Mouse (Mus musculus): ENCODE data around the gene D930007J09Rik. TPM values are rescaled to one million over a fixed set of nuclear protein-coding genes. Genes with fewer than 3 reads are reported as not detected.

The D930007J09Rik gene
- polyA plus RNA-seq, 1 experiment from 2014 or later, result not detected

GRCm38 (mm10) chr13:32775889-32776288 is 26.8 kb downstream of the D930007J09Rik start:
- no peak for ATAC-seq (ENCODE audit: low read depth)
- Histone ChIP-seq H3K27me3 (ENCODE audit: control insufficient read depth, insufficient read depth, low read depth, low read length) (no peaks in the 10 kb centered on the region), H3K36me3 (ENCODE audit: control insufficient read depth, insufficient read depth, low read length) (no peaks in the 10 kb centered on the region), H3K4me2 (ENCODE audit: low read depth, low read length) (no peak overlapping the region), H3K9ac (ENCODE audit: low read length) (no peak overlapping the region), H3K9me3 (ENCODE audit: control insufficient read depth, low read length) (no peaks in the 10 kb centered on the region), H3K4me3 (ENCODE audit: low read length) (no peak overlapping the region), H3K27ac (ENCODE audit: low read length) (no peak overlapping the region), H3K4me1 (replicated peaks; ENCODE audit: control insufficient read depth, insufficient read depth, low read length) (no peaks in the 10 kb centered on the region)
- 82% methylated on average over 9 of the region's 9 CpGs for WGBS

- Histone ChIP-seq H3K4me2 (ENCODE audit: low read depth, low read length) (no peak overlapping the region), H3K9me3 (ENCODE audit: control insufficient read depth, low read length) (no peaks in the 10 kb centered on the region), H3K4me3 (ENCODE audit: low read length) (no peak overlapping the region), H3K27me3 (ENCODE audit: control insufficient read depth, insufficient read depth, low read depth, low read length) (no peaks in the 10 kb centered on the region), H3K27ac (ENCODE audit: low read length) (no peak overlapping the region), H3K4me1 (replicated peaks; ENCODE audit: control insufficient read depth, insufficient read depth, low read length) (no peaks in the 10 kb centered on the region), H3K36me3 (ENCODE audit: control insufficient read depth, insufficient read depth, low read length) (no peaks in the 10 kb centered on the region), H3K9ac (ENCODE audit: low read length) (no peak overlapping the region)
- 11% methylated on average over 3 of the region's 3 CpGs for WGBS
- no peak for ATAC-seq (ENCODE audit: low read depth)
Observed at GRCm38 (mm10) chr13:32769960-32770359, 32.7 kb downstream of the D930007J09Rik start.

DNA sequence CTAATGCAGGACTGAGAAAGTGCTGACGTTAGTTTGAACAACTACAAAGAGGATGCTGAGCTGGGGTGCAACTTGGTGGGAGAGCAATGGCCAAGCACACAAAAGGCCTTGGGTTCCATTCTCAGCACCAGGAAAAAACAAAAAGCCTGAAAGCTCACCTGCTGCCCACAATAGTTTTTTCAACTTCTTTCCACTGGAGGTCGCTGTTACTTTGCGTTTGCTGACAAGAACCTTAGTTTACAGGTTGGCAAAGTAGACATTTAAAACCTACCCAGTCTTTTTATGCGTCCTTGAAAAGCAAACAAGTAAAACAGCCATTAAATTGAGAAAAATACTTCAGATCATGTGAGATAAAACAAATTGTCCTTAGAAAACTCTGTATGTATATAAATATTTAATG is 34.5 kb downstream of the D930007J09Rik start:
- H3K4me3 ChIP-seq (ENCODE audit: low read length), result no peak overlapping the region
- H3K4me2 ChIP-seq (ENCODE audit: low read depth, low read length), result no peak overlapping the region
- no peak overlapping the region for H3K27ac ChIP-seq (ENCODE audit: low read length)
- H3K27me3 ChIP-seq (ENCODE audit: control insufficient read depth, insufficient read depth, low read depth, low read length), result no peaks in the 10 kb centered on the region
- no peaks in the 10 kb centered on the region for H3K4me1 ChIP-seq (replicated peaks; ENCODE audit: control insufficient read depth, insufficient read depth, low read length)
- no peaks in the 10 kb centered on the region for H3K9me3 ChIP-seq (ENCODE audit: control insufficient read depth, low read length)
- ATAC-seq (ENCODE audit: low read depth), result no peak
- no peaks in the 10 kb centered on the region for H3K36me3 ChIP-seq (ENCODE audit: control insufficient read depth, insufficient read depth, low read length)
- no peak overlapping the region for H3K9ac ChIP-seq (ENCODE audit: low read length)
- WGBS, result 15% methylated on average over 4 of the region's 4 CpGs

- peak; percentile 4; the same call in 1 of the 2 replicates for ATAC-seq (ENCODE audit: low read depth)
- no peak overlapping the region for H3K27ac ChIP-seq (ENCODE audit: low read length)
- no peaks in the 10 kb centered on the region for H3K4me1 ChIP-seq (replicated peaks; ENCODE audit: control insufficient read depth, insufficient read depth, low read length)
- no peak overlapping the region for H3K9ac ChIP-seq (ENCODE audit: low read length)
- H3K9me3 ChIP-seq (ENCODE audit: control insufficient read depth, low read length), result no peaks in the 10 kb centered on the region
- H3K27me3 ChIP-seq (ENCODE audit: control insufficient read depth, insufficient read depth, low read depth, low read length), result no peaks in the 10 kb centered on the region
- no peak overlapping the region for H3K4me2 ChIP-seq (ENCODE audit: low read depth, low read length)
- no peak overlapping the region for H3K4me3 ChIP-seq (ENCODE audit: low read length)
- no peaks in the 10 kb centered on the region for H3K36me3 ChIP-seq (ENCODE audit: control insufficient read depth, insufficient read depth, low read length)
- WGBS, result 24% methylated on average over 7 of the region's 7 CpGs
Observed at GRCm38 (mm10) chr13:32764448-32764847, 38.2 kb downstream of the D930007J09Rik start.

DNA sequence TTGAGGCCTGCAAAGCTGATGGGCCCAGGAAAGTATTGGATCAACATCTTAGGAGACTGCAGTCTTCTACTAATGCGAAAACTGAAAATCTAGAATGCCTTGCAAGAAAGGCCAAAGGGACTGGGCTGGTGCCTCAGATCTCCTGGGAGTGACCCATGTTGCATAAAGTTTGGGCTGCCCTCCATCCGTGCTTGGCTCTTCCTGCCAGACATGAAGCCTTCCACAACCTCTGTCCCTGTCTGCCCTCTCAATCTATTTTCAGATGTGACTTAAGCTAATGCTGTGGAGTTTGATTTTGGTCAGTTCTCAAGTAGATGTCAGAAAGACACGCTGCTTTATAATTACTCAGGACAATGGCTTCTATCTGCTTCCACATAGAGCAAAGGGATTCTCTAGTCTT is 39.5 kb downstream of the D930007J09Rik start:
- WGBS, result 78% methylated on average over 3 of the region's 3 CpGs
- Histone ChIP-seq H3K9me3 (ENCODE audit: control insufficient read depth, low read length) (no peaks in the 10 kb centered on the region), H3K27me3 (ENCODE audit: control insufficient read depth, insufficient read depth, low read depth, low read length) (no peaks in the 10 kb centered on the region), H3K4me3 (ENCODE audit: low read length) (no peak overlapping the region), H3K4me1 (replicated peaks; ENCODE audit: control insufficient read depth, insufficient read depth, low read length) (no peaks in the 10 kb centered on the region), H3K4me2 (ENCODE audit: low read depth, low read length) (no peak overlapping the region), H3K36me3 (ENCODE audit: control insufficient read depth, insufficient read depth, low read length) (no peaks in the 10 kb centered on the region), H3K9ac (ENCODE audit: low read length) (no peak overlapping the region), H3K27ac (ENCODE audit: low read length) (no peak overlapping the region)
- no peak for ATAC-seq (ENCODE audit: low read depth)

GRCm38 (mm10) chr13:32760795-32761194 is 41.9 kb downstream of the D930007J09Rik start:
- no peaks in the 10 kb centered on the region for H3K9me3 ChIP-seq (ENCODE audit: control insufficient read depth, low read length)
- H3K4me2 ChIP-seq (ENCODE audit: low read depth, low read length), result no peak overlapping the region
- H3K27me3 ChIP-seq (ENCODE audit: control insufficient read depth, insufficient read depth, low read depth, low read length), result no peaks in the 10 kb centered on the region
- H3K4me1 ChIP-seq (replicated peaks; ENCODE audit: control insufficient read depth, insufficient read depth, low read length), result no peaks in the 10 kb centered on the region
- 89% methylated on average over 2 of the region's 2 CpGs for WGBS
- H3K27ac ChIP-seq (ENCODE audit: low read length), result no peak overlapping the region
- no peak overlapping the region for H3K9ac ChIP-seq (ENCODE audit: low read length)
- no peak overlapping the region for H3K4me3 ChIP-seq (ENCODE audit: low read length)
- H3K36me3 ChIP-seq (ENCODE audit: control insufficient read depth, insufficient read depth, low read length), result no peaks in the 10 kb centered on the region
- ATAC-seq (ENCODE audit: low read depth), result no peak

GRCm38 (mm10) chr13:32759036-32759435 is 43.6 kb downstream of the D930007J09Rik start:
- ATAC-seq (ENCODE audit: low read depth), result 0 out of 2 replicates have a peak, but pooled peaks have one; percentile 23
- H3K36me3 ChIP-seq (ENCODE audit: control insufficient read depth, insufficient read depth, low read length), result no peaks in the 10 kb centered on the region
- no peak overlapping the region for H3K4me2 ChIP-seq (ENCODE audit: low read depth, low read length)
- H3K4me1 ChIP-seq (replicated peaks; ENCODE audit: control insufficient read depth, insufficient read depth, low read length), result no peaks in the 10 kb centered on the region
- no peak overlapping the region for H3K27ac ChIP-seq (ENCODE audit: low read length)
- no peaks in the 10 kb centered on the region for H3K27me3 ChIP-seq (ENCODE audit: control insufficient read depth, insufficient read depth, low read depth, low read length)
- no peak overlapping the region for H3K9ac ChIP-seq (ENCODE audit: low read length)
- H3K4me3 ChIP-seq (ENCODE audit: low read length), result no peak overlapping the region
- WGBS, result 28% methylated on average over 4 of the region's 4 CpGs
- H3K9me3 ChIP-seq (ENCODE audit: control insufficient read depth, low read length), result no peaks in the 10 kb centered on the region

Other genes starting within 250 kb of the D930007J09Rik start
- 0.26 and 0.89 TPM in 2 replicates for gene Mylk4, start 18.9 kb downstream of the D930007J09Rik start, polyA plus RNA-seq (2015; fragmentation: Nextera tagmentation; extraction: Ambion mirVana)
- 17.0 and 18.3 TPM in 2 replicates for gene Wrnip1, start 811 bp downstream of the D930007J09Rik start, polyA plus RNA-seq (2015; fragmentation: Nextera tagmentation; extraction: Ambion mirVana)
- 9.3 and 11.0 TPM in 2 replicates for gene Serpinb1a, start 48.3 kb upstream of the D930007J09Rik start, polyA plus RNA-seq (2015; fragmentation: Nextera tagmentation; extraction: Ambion mirVana)
- not detected in 2 replicates for gene Serpinb1c, start 95.4 kb upstream of the D930007J09Rik start, polyA plus RNA-seq (2015; fragmentation: Nextera tagmentation; extraction: Ambion mirVana)
- 42.3 and 48.9 TPM in 2 replicates for gene Serpinb6b, start 162.4 kb upstream of the D930007J09Rik start, polyA plus RNA-seq (2015; fragmentation: Nextera tagmentation; extraction: Ambion mirVana)
- 39.7 and 42.2 TPM in 2 replicates for gene Serpinb9, start 200.4 kb upstream of the D930007J09Rik start, polyA plus RNA-seq (2015; fragmentation: Nextera tagmentation; extraction: Ambion mirVana)
- gene Serpinb9b, start 224.6 kb upstream of the D930007J09Rik start, polyA plus RNA-seq (2015; fragmentation: Nextera tagmentation; extraction: Ambion mirVana), result 0.20 and 0.21 TPM in 2 replicates

Measured in lung, embryonic 16.5 days (tissue).